Mouse (Mus musculus) embryonic fibroblast, embryonic 13.5 days (primary cell): Measurements from ENCODE around the gene Zfyve28. TPM values are rescaled to one million over a fixed set of nuclear protein-coding genes. Genes with fewer than 3 reads are reported as not detected.

Experiments
- H3K27ac ChIP-seq: 2 replicates; pipeline ENCODE4 v1.5.1; 2012; ENCODE audit warnings: low read length, control low read depth, inconsistent platforms; ENCODE audit not compliant: insufficient read depth
- H3K4me1 ChIP-seq: 2 replicates; pipeline ENCODE4 v1.6.1; 2011; ENCODE audit warnings: low read length; ENCODE audit not compliant: control insufficient read depth, insufficient read depth
- H3K4me3 ChIP-seq: 2 replicates; pipeline ENCODE4 v1.5.1; 2011; ENCODE audit warnings: mild to moderate bottlenecking, control low read depth, low read length; ENCODE audit not compliant: insufficient read depth
- CTCF ChIP-seq: IDR thresholded peaks from 2 replicates; pipeline ENCODE4 v1.5.1; 2011; ENCODE audit warnings: mild to moderate bottlenecking, control low read depth, low read length, moderate library complexity, borderline replicate concordance; ENCODE audit not compliant: insufficient read depth
- POLR2A ChIP-seq: IDR thresholded peaks from 2 replicates; pipeline ENCODE4 v1.6.1; 2011; ENCODE audit warnings: low read depth, mild to moderate bottlenecking, control low read depth, low read length, moderate library complexity
- polyA plus RNA-seq: library from polyadenylated mRNA; stranded (reverse); fragments of >200 nt; gene quantifications from 2 replicates; pipeline ENCODE4 v1.2.4, GENCODE M21; 2011; ENCODE audit warnings: low read depth; ENCODE audit not compliant: missing spikeins, insufficient read length

Zfyve28 gene
- polyA plus RNA-seq, 1 experiment = 1.0 TPM

- Histone ChIP-seq H3K4me3 (no peak overlapping the region), H3K4me1 (no peaks in the 10 kb centered on the region), H3K27ac (no peak overlapping the region)
- TF ChIP-seq POLR2A = no peak
- TF ChIP-seq CTCF = peak; percentile 63; the same call in 1 of the 2 replicates
Measured at GRCm38 (mm10) chr5:34235898-34236420, 52.3 kb downstream of the Zfyve28 start.

GRCm38 (mm10) chr5:34235056-34235455 lies 53.2 kb downstream of the Zfyve28 start:
- no peak overlapping the region for H3K4me3 ChIP-seq
- no peak for TF ChIP-seq POLR2A
- TF ChIP-seq CTCF = no peak
- H3K4me1 ChIP-seq = no peaks in the 10 kb centered on the region
- H3K27ac ChIP-seq = no peak overlapping the region

- H3K27ac ChIP-seq = no peak overlapping the region
- H3K4me1 ChIP-seq = no peaks in the 10 kb centered on the region
- no peak overlapping the region for H3K4me3 ChIP-seq
- no peak for TF ChIP-seq POLR2A
Measured at GRCm38 (mm10) chr5:34233221-34233515, 55.1 kb downstream of the Zfyve28 start.

GRCm38 (mm10) chr5:34232481-34233220 lies 55.6 kb downstream of the Zfyve28 start:
- Histone ChIP-seq H3K4me1 (no peaks in the 10 kb centered on the region), H3K4me3 (no peak overlapping the region), H3K27ac (no peak overlapping the region)
- TF ChIP-seq CTCF (no peak), POLR2A (no peak)

- TF ChIP-seq POLR2A (no peak), CTCF (no peak)
- H3K4me3 ChIP-seq = no peak overlapping the region
- H3K4me1 ChIP-seq = no peaks in the 10 kb centered on the region
Measured at GRCm38 (mm10) chr5:34231901-34232300, 56.3 kb downstream of the Zfyve28 start.

GRCm38 (mm10) chr5:34230599-34231485 lies 57.4 kb downstream of the Zfyve28 start:
- no peak overlapping the region for H3K27ac ChIP-seq
- H3K4me3 ChIP-seq = no peak overlapping the region
- TF ChIP-seq CTCF (no peak), POLR2A (no peak)
- H3K4me1 ChIP-seq = no peaks in the 10 kb centered on the region

More at GRCm38 (mm10) chr5:34231901-34232300, 56.3 kb downstream of the Zfyve28 start:
- H3K27ac ChIP-seq = no peak overlapping the region

- TF ChIP-seq POLR2A = no peak
- TF ChIP-seq CTCF = no peak
- Histone ChIP-seq H3K4me3 (no peak overlapping the region), H3K27ac (no peak overlapping the region), H3K4me1 (no peaks in the 10 kb centered on the region)
Measured at GRCm38 (mm10) chr5:34229503-34229902, 58.7 kb downstream of the Zfyve28 start.

GRCm38 (mm10) chr5:34225516-34225915 lies 62.7 kb downstream of the Zfyve28 start:
- Histone ChIP-seq H3K4me1 (no peaks in the 10 kb centered on the region), H3K4me3 (no peak overlapping the region), H3K27ac (no peak overlapping the region)
- no peak for TF ChIP-seq POLR2A
- no peak for TF ChIP-seq CTCF

- Histone ChIP-seq H3K27ac (no peak overlapping the region), H3K4me1 (no peaks in the 10 kb centered on the region), H3K4me3 (no peak overlapping the region)
- no peak for TF ChIP-seq CTCF
- TF ChIP-seq POLR2A = no peak
Measured at GRCm38 (mm10) chr5:34224515-34224914, 63.7 kb downstream of the Zfyve28 start.

- TF ChIP-seq CTCF (no peak), POLR2A (no peak)
- Histone ChIP-seq H3K4me1 (no peaks in the 10 kb centered on the region), H3K4me3 (no peak overlapping the region), H3K27ac (no peak overlapping the region)
Measured at GRCm38 (mm10) chr5:34220001-34220400, 68.2 kb downstream of the Zfyve28 start.
